Mouse (Mus musculus): ENCODE results near the gene Pcca. TPM values are rescaled to one million over a fixed set of nuclear protein-coding genes. Genes with fewer than 3 reads are reported as not detected.
A peak's percentile ranks its signal among the peaks of the same experiment; 100 is the strongest.

Gene Pcca
- 10 to 100 TPM; 39.4 to 45.6 (median 43.6) TPM for total RNA-seq (2022)

DNA sequence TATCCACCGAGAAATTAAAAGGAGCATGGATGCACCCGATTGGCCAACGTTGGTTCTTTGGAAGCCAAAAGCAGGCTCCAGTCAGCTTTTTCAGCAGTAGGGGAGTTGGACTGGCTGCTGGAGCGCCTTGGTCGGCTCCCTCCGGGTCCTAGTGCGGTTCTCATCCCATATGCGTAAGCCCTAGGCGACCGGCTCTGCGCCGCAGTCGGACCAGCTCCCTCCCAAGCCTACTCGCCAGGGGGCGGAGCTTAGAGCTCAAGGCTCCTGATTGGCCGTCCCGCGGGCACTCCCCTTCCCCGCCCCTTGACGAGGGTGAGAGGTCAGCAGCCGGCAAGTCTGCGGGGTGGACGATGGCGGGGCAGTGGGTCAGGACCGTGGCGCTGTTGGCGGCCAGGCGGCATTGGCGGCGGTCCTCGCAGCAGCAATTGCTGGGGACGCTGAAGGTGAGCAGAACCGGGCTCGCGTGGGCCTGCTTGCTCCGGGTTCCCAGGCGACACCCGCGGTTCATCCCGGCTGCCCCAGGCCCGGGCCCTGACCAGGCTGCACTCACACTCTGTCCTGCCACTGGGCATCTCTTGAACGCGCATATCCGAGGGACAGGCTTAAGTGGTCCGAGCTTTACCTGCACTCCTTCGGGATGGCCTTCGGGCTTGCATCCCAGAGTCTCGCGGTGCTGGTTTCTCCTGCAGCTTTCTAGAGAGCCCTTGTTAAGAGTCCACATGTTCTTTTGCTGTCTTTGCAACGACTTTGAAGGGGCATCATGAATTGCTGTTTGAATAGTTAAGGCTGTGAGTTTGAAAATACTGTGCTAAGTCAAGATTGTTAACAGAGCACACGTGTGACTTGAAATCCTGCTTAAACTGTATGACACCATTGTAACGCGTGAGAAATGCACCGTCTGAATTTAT is at the start of gene Pcca:
Pcca (plus strand) TSS at position 308 of the 908 bp plus-strand sequence.
- peak; percentile 98 for DNase-seq (ENCODE audit: low spot score in 2 of 2)

DNA sequence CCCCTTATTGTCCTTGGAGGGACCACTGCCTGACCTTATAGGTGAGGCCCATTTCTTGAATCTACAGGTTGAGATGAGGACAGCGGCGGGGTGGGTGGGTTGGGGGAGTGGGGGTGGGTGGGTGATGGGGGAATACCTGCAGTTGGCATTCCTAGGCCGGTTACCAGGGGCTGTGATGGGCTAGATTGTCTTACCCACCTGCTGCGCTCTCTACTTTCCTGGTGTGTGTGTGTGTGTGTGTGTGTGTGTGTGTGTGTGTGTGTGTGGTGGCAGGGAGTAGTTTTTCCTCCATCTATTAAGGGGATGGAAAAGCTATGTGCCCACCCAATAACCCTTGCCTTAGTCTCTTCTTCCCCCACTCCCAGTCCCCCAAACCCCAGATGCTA is 49.7 kb upstream of the Pcca start:
- DNase-seq (ENCODE audit: low spot score in 2 of 2): no peak

DNA sequence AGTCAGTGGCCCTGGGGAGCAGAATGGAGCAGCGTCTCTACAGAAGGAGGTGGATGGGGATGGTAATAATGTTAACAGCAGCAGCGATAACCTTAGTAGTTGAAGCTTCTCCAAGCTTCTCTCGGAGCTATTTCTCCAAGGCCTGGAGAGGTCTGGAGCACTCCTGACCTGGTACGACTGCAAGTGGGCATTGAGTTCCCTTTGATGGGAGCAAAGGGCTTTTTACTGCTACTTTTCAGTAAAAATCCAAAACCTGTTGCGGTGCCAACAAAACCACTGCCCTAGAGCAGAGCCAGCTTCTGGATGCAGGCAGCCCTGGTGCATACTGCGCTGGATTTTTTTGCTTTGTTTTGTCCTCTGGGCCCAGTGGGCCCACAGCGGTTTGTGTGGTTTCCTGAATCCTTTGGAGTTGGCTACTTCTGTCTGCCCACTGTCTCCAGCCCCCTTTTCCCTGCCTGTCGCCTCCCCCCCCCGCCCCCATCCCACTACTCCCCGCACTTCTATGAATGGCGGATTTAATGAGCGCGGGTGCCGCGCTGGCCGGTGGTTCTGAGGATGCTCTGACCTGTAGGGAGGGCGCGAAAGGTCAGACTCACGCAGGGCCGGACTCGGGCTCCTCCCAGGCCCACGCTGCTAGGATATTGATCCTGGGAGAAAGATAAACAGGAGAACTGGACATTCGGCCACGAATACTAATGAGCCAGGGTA is 49.1 kb upstream of the Pcca start:
- DNase-seq (ENCODE audit: low spot score in 2 of 2): no peak

DNA sequence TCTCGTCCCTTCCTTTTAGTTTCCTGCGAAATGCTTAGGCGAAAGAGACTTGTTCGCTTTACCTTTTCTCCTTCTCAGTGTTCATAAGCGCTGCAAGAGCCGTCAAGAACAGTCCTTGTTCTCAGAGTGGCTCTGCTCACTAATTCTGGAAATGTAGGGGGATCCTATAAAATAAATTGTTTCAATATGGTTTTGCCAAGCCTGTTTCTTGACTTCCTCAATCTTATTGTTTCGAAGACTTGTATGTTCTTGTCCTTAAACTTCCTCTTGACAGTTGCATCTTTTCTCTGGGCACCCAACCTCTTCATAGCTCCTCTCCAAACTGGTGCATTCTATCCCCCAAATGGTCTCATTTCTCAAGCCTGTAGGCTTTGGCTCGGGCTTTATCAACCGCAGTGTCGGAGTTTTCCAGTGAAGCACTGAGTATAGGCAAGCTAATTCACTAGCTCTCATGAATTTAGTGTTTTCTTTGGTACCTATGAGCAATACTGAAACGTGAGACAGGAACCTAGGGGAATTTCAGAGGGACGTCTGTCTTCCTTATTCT is 48.4 kb upstream of the Pcca start:
- DNase-seq (ENCODE audit: low spot score in 2 of 2): no peak

DNA sequence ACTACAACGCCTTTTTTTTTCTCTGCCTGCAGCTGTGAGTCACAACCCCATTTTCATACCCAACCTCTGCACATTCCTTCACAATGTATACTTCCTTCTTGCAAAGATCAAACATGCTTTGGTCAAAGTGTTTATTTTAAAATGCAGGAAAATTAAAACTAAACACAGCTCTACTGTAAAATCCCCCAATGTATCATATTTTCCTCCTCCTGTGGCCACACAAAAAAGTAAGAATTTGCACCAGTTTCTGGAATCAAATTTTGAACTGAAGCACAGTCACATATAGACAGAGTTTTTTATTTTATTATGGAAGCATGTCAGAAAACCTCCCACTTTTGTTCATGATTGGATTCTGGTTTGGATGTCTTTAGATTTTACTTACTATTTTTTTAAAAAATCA is 47.5 kb upstream of the Pcca start:
- no peak for DNase-seq (ENCODE audit: low spot score in 2 of 2)

DNA sequence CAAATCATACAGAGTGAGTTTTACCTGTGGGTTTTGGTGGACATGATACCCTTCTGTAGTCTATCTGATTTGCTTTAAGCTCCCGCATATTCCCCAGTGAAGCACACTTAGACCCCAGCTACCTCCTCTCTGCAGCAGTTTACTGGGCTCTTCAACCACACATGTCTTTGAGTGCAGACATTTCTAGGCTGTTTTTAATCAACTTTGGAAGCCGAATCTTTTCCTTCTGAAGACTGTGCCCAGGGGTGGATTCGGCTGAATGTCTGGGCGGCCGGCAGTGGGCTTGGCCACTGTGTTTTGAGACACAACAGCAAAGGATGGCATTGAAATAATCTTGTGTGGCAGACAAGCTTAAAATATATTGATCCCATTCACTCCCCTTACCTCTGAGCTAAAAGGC is 46.8 kb upstream of the Pcca start:
- DNase-seq (ENCODE audit: low spot score in 2 of 2): no peak

DNA sequence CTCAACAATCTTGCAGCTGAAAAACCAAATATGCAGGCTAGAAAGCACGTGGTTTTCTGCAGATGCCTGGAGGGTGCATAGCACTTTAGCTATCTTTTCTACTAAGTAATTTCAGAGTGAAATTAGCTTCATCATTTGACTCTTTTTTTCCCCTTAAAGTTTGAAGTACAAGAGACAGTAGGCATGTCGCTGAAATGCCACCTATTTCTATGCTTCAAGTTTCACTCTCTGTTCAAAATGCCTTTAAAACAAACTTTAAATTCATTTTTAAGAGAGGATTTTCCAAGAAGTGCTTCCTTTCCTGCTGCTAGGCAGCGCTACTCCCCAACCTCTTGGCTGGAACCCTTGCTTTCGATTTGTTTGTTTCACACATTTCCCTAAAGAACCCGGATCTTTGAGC is 45.1 kb upstream of the Pcca start:
- DNase-seq (ENCODE audit: low spot score in 2 of 2): no peak

DNA sequence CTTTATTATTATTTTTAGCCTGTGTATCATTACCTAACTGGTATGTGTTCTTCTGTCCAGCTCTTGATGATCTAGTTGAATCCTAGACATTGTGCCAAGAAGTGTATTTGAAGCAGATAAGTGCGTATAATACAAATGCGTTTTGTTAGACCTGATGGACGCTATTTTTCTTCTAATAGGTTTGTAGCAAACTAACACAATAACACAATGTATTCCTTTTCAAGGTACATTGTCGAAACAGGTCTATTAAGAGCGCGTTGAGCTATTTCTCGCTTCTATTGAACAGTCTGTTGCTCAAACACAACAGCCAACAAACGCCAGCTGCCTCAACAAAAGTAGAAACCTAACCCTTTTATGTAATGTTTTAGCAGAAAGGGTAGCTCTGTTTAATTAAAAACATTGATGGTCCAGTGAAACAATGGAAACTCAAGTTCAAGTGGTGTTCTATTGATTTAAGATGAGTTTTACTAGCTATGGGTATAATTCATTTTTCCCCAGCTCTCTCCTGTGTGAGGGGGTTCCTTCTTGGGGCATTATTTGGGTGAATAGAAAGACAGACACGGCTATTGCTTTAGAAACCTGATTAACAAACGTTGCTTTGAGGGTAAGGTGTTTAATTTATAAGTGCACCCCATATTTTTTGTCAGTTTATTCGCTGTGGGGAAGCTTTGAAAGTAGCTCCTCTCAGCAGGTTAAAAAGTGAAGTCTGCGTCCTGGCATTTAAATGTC is 44.3 kb upstream of the Pcca start:
- DNase-seq (ENCODE audit: low spot score in 2 of 2): no peak

DNA sequence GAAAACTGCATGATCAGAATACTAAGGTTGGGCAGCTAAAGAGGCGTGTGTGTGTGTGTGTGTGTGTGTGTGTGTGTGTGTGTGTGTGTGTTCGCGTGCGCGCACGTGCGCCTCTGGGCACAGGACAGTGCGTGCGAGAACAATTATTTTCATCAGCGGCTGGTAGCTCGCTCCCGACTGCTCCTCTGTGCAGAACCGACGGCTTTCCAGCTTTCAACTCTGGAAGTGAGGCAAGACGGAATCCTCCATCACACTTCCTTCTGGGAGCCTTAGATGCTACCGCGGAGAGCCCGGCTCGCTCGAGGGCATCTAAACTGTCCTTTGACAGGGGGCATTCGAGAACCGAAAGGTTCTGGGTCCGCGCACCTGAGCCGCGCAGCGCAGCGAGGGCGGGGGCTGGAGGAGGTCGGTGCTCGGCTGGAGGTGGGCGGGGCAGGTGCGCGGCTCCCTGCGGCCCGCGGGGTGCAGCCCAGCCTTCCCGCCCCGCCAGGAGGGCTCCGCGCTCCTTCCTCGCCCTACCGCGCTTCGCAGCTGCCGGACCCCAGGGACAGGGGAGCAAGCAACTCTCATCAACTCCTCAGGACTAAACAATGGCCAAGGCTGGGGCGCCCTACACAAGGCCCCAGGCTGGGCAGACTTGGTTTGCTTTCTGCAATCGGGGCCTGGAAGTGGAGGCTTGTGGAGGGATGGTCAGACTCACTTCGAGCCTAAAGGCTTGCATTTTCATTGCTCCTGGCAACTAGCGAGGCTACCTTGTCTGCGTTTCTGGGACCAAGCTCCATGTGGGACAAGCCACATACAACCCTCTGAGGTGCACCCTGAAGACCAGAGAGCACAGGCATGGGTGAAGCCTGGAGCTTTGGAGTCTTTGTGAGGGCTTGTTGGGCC is 43.4 kb upstream of the Pcca start, which contains the start of gene Gm10837:
Gm10837 (plus strand) TSS at position 146 of the 888 bp plus-strand sequence.
- DNase-seq (ENCODE audit: low spot score in 2 of 2): no peak

DNA sequence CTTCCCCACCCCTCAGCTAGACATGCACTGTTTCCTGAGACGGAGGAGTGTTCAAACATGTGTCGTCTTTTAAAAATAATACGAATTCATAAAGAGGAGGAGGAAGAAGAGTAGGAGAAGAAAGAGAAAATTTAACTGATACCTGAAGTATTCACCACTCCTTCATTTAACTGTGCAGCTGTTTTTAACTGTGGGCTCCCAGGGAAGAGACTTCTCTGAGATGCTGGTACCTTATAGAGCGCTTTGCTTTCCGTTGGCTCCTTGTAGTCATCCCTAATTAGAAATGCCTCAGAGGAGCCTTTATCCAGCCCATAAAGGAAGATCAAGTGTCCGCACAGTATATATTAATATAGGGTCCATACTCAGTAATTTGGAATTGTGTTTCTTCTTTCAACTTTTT is 42.6 kb upstream of the Pcca start:
- DNase-seq (ENCODE audit: low spot score in 2 of 2): no peak

DNA sequence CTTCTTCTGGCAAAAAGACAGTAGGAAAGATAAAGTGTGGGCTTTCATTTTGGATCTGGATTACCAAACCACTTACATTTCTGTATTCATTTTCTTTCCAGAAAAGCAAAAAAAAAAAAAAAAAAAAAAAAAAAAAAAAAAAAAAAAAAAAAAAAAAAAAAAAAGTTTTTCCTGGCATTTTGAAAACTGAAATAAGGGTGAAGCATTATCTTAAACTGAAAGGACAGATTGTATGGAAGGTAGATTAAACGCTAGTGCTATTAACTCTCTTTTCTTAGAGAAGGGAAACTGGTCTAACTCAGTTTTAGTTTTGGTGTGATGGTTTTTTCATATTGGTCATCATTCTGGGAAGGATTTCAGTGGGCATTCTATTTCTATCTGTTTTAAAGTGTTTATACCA is 42.1 kb upstream of the Pcca start:
- DNase-seq (ENCODE audit: low spot score in 2 of 2): no peak

DNA sequence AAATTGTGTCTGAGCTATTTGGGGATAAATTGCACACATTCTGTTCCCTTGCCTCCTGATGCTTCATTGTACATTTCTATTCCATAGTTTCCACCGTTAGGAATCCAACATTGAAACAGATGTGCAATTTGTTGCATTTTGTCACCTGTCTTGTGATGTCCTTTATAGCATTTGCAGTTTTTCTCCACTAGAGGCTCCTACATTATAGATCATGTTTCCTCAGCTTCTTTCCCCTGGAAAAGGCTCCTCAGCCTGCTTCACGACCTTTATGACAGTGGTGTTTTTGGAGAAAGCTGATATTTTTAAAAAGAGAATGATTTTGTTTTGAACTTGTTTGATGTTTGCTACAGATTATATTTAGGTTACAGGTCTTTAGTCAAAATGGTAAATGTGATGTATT is 25.1 kb upstream of the Pcca start:
- no peak for DNase-seq (ENCODE audit: low spot score in 2 of 2)

DNA sequence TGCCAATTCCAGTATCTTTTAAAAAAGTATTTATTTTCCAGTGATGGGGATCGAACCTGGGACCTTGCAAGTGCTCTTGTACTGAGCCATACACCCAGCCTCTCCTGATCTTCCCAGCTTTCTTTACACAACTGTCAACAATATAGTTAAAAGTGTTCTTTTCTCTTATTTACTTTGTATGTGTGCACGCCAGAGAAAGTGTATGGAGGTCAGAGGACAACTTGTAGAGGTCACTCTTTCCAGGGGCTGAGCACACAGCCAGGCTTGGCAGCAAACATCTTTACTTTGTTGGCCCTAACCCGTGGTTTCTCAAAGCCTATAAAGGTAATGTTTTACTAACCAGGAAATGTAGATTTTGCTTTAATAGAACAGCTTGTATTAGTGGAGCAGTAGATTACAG is 22.6 kb upstream of the Pcca start:
- no peak for DNase-seq (ENCODE audit: low spot score in 2 of 2)

DNA sequence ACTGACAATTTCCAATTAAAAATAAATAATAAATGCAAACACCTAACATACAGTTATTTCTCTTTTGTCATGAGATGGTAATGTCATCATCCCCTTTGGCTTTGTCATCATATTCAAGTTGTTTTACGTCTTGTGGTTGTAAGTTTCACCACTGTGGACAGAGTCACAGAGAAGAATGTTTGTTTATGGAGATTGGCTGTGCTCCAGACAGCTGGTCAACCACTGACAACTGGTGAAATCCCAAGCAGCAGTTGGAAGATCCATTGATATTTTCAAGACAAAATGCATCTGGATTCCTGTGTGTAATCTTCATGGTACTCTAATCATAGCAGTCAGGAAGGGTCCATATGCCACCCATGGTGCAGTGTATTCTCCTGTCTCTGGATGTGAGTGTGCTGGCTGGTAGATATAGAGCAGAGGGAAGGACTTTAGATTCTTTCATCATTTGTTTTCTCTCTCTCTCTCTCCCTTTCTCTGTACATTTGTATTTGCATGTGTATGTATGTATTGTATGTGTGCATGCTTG is 20.6 kb upstream of the Pcca start:
- no peak for DNase-seq (ENCODE audit: low spot score in 2 of 2)

DNA sequence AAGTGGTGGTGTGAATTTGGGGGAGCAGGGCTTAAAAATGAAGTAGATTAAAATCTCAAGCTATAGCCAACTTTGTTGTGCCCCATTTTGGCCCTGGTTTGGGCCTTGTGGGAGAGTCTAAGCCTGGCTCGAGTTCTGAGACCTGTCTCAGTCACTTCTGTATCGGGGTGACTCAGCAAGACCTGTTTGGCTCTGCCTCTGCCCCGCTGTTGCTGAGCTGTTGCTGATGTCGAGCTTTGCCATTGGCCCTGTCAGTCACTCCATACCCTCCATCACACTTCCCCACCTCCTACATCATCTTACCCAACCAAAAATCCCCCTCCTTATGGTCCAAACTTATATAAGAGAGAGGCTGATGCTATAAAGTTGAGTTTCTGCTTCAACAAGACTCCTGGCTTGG is 5.6 kb upstream of the Pcca start:
- DNase-seq (ENCODE audit: low spot score in 2 of 2): no peak

DNA sequence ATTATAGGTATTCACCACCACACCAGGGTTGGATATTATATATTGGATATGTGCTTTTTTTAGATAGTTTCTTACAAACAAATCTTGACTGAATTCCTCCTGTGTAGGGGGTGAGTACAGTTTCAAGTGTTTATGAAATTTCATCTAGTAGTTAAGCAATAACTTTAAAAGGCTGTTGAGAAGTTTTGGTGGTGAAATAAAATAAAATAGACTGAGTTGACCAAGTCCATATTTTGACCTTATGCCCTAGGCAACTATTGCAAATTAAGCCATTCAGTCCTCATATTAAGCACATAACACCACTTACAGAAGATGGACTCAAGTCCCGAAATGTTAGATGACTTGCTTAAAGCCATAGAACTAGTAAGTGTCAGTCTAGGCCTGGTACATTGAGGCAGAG is 1.9 kb downstream of the Pcca start:
- no peak for DNase-seq (ENCODE audit: low spot score in 2 of 2)

DNA sequence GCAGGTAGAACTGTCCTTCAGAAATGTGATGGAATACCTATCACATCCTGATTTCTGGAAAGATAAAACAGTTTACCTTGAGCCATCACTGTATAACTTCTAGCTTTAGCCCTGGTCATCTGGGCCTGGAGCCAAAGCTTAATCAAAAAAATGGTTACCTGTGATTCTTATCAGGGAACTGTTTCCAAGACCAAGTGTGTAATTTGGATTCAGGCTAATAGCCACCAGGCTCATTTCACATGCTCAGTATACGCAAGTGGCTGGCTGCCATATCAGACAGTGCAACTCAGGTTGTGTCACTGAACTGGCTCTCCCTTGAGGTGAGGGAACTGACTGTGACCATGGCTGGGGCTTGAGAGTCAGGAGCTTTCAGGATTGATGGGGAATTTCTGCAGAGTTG is 14.3 kb downstream of the Pcca start:
- DNase-seq (ENCODE audit: low spot score in 2 of 2): no peak

DNA sequence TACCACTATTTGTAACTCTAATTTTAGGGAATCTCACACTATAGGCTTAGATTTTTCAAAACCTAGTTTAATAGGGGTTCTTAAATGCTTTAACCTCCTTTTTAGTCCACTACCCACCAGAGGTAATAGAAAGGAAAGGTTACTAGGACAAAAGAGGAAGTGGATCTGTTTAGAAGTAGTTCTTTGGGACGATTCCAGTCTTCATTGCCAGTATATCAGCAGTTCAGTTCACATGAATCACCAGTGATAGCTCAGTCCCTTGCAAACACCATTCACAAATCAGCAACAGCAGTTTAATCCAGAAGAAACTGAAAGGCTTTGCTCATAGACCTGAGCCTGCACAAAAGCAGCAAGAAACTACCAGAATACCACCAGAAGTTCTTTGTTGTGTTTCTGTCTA is 14.8 kb downstream of the Pcca start:
- DNase-seq (ENCODE audit: low spot score in 2 of 2): no peak

DNA sequence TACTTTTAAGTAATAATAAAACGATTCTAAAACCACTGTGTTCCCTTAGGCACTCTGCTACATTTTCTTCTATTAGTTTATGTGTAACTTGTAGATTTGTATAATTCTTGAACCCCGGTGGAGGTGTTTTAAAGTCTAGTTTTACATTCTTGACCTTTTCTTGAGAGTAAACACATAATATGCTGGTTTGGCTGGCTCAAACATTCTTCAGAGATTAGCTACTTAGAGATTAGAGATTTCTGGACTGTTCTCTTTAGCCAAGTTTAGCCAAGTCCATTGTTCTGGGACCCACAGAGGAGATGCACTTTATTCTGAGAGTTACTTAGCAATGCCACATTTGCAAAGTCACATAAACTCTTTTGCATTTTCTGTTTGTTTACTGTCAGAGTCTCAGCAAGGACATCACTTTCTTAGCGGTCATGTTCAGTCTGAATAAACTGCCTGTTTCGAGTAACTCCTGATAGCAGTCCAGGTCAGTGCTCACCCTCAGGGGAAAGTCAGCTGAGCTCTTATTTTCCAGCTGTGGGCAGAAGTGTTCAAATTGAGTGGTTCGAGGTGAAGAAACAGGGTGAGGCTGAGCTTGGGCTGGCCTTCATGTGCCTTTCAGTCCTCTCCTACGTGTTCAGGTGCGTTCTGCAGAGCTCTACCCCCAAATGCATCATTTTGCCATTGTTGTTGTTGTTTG is 18.8 kb downstream of the Pcca start:
- DNase-seq (ENCODE audit: low spot score in 2 of 2): no peak

DNA sequence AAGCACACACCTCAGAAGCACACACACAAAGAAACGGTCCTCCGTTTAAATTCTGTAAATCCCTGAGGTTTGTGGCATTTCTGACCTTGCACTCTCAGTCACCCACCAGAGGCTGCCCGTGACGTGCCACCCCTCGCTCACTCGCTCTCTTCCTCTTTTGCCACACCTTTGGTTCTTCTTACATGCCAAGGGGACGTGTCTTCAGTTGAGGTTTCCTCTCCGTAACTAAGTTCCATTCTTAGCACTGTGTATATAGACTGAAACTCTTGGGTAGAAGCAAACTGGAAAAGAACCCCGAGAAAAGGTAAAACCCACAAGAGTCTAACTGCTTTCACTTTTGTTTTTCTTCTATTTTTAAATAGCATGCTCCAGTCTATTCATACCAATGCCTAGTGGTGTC is 23.2 kb downstream of the Pcca start:
- no peak for DNase-seq (ENCODE audit: low spot score in 2 of 2)

All from gastrocnemius, adult 8-10 months (tissue).